Mouse (Mus musculus) heart, embryonic 11.5 days (tissue): ENCODE data around the gene Kctd17. TPM values are rescaled to one million over a fixed set of nuclear protein-coding genes. Genes with fewer than 3 reads are reported as not detected.
A peak's percentile ranks its signal among the peaks of the same experiment; 100 is the strongest.

ENCODE experiments used
- ATAC-seq: fragments of 200-750 bp; cut with Nextera tagmentation; replicated peaks from 2 replicates; pipeline ENCODE4 v1.8.0; 2017; ENCODE audit warnings: moderate library complexity; ENCODE audit not compliant: insufficient number of reproducible peaks, low FRiP score, low TSS enrichment
- H3K27ac ChIP-seq: fragments of 300-500 bp; sonication (generic); 2 replicates; pipeline ENCODE4 v1.5.1; 2014; ENCODE audit warnings: mild to moderate bottlenecking, low read depth, low read length
- H3K27me3 ChIP-seq: fragments of 300-500 bp; sonication (generic); 2 replicates; pipeline ENCODE4 v1.6.1; 2014; ENCODE audit warnings: mild to moderate bottlenecking, low read length, mixed read lengths; ENCODE audit not compliant: control insufficient read depth, insufficient read depth
- H3K36me3 ChIP-seq: fragments of 300-500 bp; sonication (generic); 2 replicates; pipeline ENCODE4 v1.6.1; 2014; ENCODE audit warnings: mild to moderate bottlenecking, low read length, moderate library complexity, mixed read lengths; ENCODE audit not compliant: control insufficient read depth, insufficient read depth
- H3K4me1 ChIP-seq: fragments of 300-500 bp; sonication (generic); 2 replicates; pipeline ENCODE4 v1.6.1; 2014; ENCODE audit warnings: low read length; ENCODE audit not compliant: control insufficient read depth, insufficient read depth
- H3K4me2 ChIP-seq: fragments of 300-500 bp; sonication (generic); 2 replicates; pipeline ENCODE4 v1.6.1; 2014; ENCODE audit warnings: mild to moderate bottlenecking, moderate library complexity
- H3K4me3 ChIP-seq: fragments of 300-500 bp; sonication (generic); 2 replicates; pipeline ENCODE4 v1.5.1; 2014; ENCODE audit warnings: low read depth, low read length
- H3K9ac ChIP-seq: fragments of 300-500 bp; sonication (generic); 2 replicates; pipeline ENCODE4 v1.6.1; 2014; ENCODE audit warnings: mild to moderate bottlenecking, low read depth, low read length, moderate library complexity
- H3K9me3 ChIP-seq: fragments of 300-500 bp; sonication (generic); replicated peaks from 2 replicates; pipeline ENCODE4 v1.6.1; 2016; ENCODE audit warnings: low read length; ENCODE audit not compliant: control insufficient read depth
- WGBS: fragments of 180-500 bp; shearing (Covaris S2); extraction: QIAGEN DNeasy Blood & Tissue Kit; methylation state at CpG from one replicate; pipeline ENCODE4 v1.1.7; 2014; ENCODE audit not compliant: insufficient replicate concordance; 5-methylcytosine and 5-hydroxymethylcytosine counted together
- polyA plus RNA-seq: library from polyadenylated mRNA; unstranded; fragments of >200 nt; fragmentation: Nextera tagmentation; extraction: Ambion mirVana; gene quantifications from 2 replicates; pipeline ENCODE4 v1.2.1, GENCODE M21; 2014

Gene Kctd17
- polyA plus RNA-seq, 1 experiment from 2014 or later, result 16.8 TPM

GRCm38 (mm10) chr15:78395478-78395962, 32.8 kb upstream of the Kctd17 start, which contains the start of gene Tex33:
Gene Tex33, minus strand, starts transcription at chr15:78395912.
- no peak within 1 kb of the TSS for H3K4me2 ChIP-seq
- 78% methylated on average over 8 of the region's 8 CpGs for WGBS
- ATAC-seq, result no peak

GRCm38 (mm10) chr15:78401345-78401744, 27.0 kb upstream of the Kctd17 start:
- no peaks in the 10 kb centered on the region for H3K36me3 ChIP-seq
- no peak overlapping the region for H3K4me2 ChIP-seq
- WGBS, result 74% methylated on average over 6 of the region's 6 CpGs
- no peaks in the 10 kb centered on the region for H3K9me3 ChIP-seq
- H3K27ac ChIP-seq, result no peak overlapping the region
- H3K4me1 ChIP-seq, result peaks cover 22% of the 10 kb centered on the region
- no peak overlapping the region; the same call in 1 of the 2 replicates for H3K9ac ChIP-seq
- H3K4me3 ChIP-seq, result no peak overlapping the region
- H3K27me3 ChIP-seq, result no peaks in the 10 kb centered on the region
- no peak for ATAC-seq

More at GRCm38 (mm10) chr15:78395478-78395962, 32.8 kb upstream of the Kctd17 start, which contains the start of gene Tex33:
- no peak within 1 kb of the TSS for H3K4me3 ChIP-seq
- H3K36me3 ChIP-seq, result no peaks in the 10 kb centered on the region
- no peak within 1 kb of the TSS for H3K27ac ChIP-seq
- H3K9ac ChIP-seq, result no peak within 1 kb of the TSS
- no peaks in the 10 kb centered on the region for H3K9me3 ChIP-seq
- no peaks in the 10 kb centered on the region for H3K27me3 ChIP-seq
- no peaks in the 10 kb centered on the region for H3K4me1 ChIP-seq

GRCm38 (mm10) chr15:78401921-78402320, 26.4 kb upstream of the Kctd17 start:
- Histone ChIP-seq H3K4me1 (peaks cover 22% of the 10 kb centered on the region), H3K9ac (no peak overlapping the region), H3K36me3 (no peaks in the 10 kb centered on the region), H3K4me2 (no peak overlapping the region), H3K9me3 (no peaks in the 10 kb centered on the region), H3K27ac (no peak overlapping the region), H3K27me3 (no peaks in the 10 kb centered on the region), H3K4me3 (no peak overlapping the region)
- WGBS, result 57% methylated on average over 4 of the region's 4 CpGs
- ATAC-seq, result no peak

GRCm38 (mm10) chr15:78402423-78402822, 25.9 kb upstream of the Kctd17 start:
- Histone ChIP-seq H3K4me1 (peaks cover 22% of the 10 kb centered on the region), H3K27me3 (no peaks in the 10 kb centered on the region), H3K9me3 (no peaks in the 10 kb centered on the region), H3K36me3 (no peaks in the 10 kb centered on the region), H3K4me3 (no peak overlapping the region), H3K27ac (no peak overlapping the region), H3K4me2 (no peak overlapping the region), H3K9ac (no peak overlapping the region)
- 73% methylated on average over 7 of the region's 7 CpGs for WGBS
- ATAC-seq, result no peak

- Histone ChIP-seq H3K27me3 (no peaks in the 10 kb centered on the region), H3K27ac (peak overlapping the region; percentile 24; the same call in 1 of the 2 replicates), H3K4me3 (no peak overlapping the region), H3K4me2 (0 out of 2 replicates have a peak overlapping the region, but pooled peaks have one; percentile 6), H3K4me1 (peaks cover 22% of the 10 kb centered on the region), H3K9me3 (no peaks in the 10 kb centered on the region), H3K36me3 (no peaks in the 10 kb centered on the region), H3K9ac (0 out of 2 replicates have a peak overlapping the region, but pooled peaks have one; percentile 39)
- no peak for ATAC-seq
- WGBS, result 47% methylated on average over 3 of the region's 3 CpGs
These were observed 25.0 kb upstream of the Kctd17 start for GRCm38 (mm10) chr15:78403301-78403741.

- peak overlapping the region; percentile 0; the same call in 1 of the 2 replicates for H3K4me2 ChIP-seq
- no peaks in the 10 kb centered on the region for H3K36me3 ChIP-seq
- no peak for ATAC-seq
- no peaks in the 10 kb centered on the region for H3K9me3 ChIP-seq
- H3K4me1 ChIP-seq, result peaks cover 22% of the 10 kb centered on the region
- no peak overlapping the region for H3K4me3 ChIP-seq
- H3K9ac ChIP-seq, result no peak overlapping the region
- H3K27ac ChIP-seq, result peak overlapping the region; percentile 24; the same call in 1 of the 2 replicates
- WGBS, result 52% methylated on average over 1 of the region's 1 CpGs
- peaks cover 5% of the 10 kb centered on the region for H3K27me3 ChIP-seq
These were observed 24.5 kb upstream of the Kctd17 start for GRCm38 (mm10) chr15:78403896-78404295.

- ATAC-seq, result no peak
- H3K9ac ChIP-seq, result peak overlapping the region; percentile 85; the same call in 1 of the 2 replicates
- H3K27me3 ChIP-seq, result peaks cover 17% of the 10 kb centered on the region
- no peaks in the 10 kb centered on the region for H3K9me3 ChIP-seq
- peak overlapping the region; percentile 97 for H3K4me2 ChIP-seq
- peaks cover 27% of the 10 kb centered on the region for H3K4me1 ChIP-seq
- no peaks in the 10 kb centered on the region for H3K36me3 ChIP-seq
- H3K4me3 ChIP-seq, result peak overlapping the region; percentile 69
- WGBS, result 52% methylated on average over 11 of the region's 11 CpGs
- H3K27ac ChIP-seq, result no peak overlapping the region
These were observed 23.3 kb upstream of the Kctd17 start for GRCm38 (mm10) chr15:78405098-78405497.

GRCm38 (mm10) chr15:78405517-78406211, 22.7 kb upstream of the Kctd17 start, which contains the start of gene Tst:
Gene Tst, minus strand, starts transcription at chr15:78405907.
- no peaks in the 10 kb centered on the region for H3K9me3 ChIP-seq
- H3K36me3 ChIP-seq, result no peaks in the 10 kb centered on the region
- peak; percentile 67 for ATAC-seq
- peak within 1 kb of the TSS; percentile 69 for H3K4me3 ChIP-seq
- H3K4me1 ChIP-seq, result peaks cover 30% of the 10 kb centered on the region
- peak within 1 kb of the TSS; percentile 88 for H3K27ac ChIP-seq
- peak within 1 kb of the TSS; percentile 85 for H3K9ac ChIP-seq
- WGBS, result 3% methylated on average over 34 of the region's 34 CpGs
- H3K4me2 ChIP-seq, result peak within 1 kb of the TSS; percentile 97
- H3K27me3 ChIP-seq, result peaks cover 22% of the 10 kb centered on the region
